Mouse (Mus musculus) lung, postnatal 14 days (tissue): ENCODE measurements around the gene Alk.
A peak's percentile ranks its signal among the peaks of the same experiment; 100 is the strongest.

Experiments used
- DNase-seq: peaks from one replicate; pipeline ENCODE4 v3.0.0; 2021

Gene Alk

GRCm38 (mm10) chr17:72009836-72010235 is 594.6 kb downstream of the Alk start:
- no peak for DNase-seq

- no peak for DNase-seq
Measured at GRCm38 (mm10) chr17:72008389-72008788, 596.0 kb downstream of the Alk start.

- DNase-seq, result peak; percentile 17
Measured at GRCm38 (mm10) chr17:72005365-72005764, 599.1 kb downstream of the Alk start.

- no peak for DNase-seq
Measured at GRCm38 (mm10) chr17:71999527-72000482, 604.6 kb downstream of the Alk start.

GRCm38 (mm10) chr17:71997680-71998079 is 606.7 kb downstream of the Alk start:
- DNase-seq, result no peak

GRCm38 (mm10) chr17:71995539-71995938 is 608.9 kb downstream of the Alk start:
- no peak for DNase-seq

- peak; percentile 31 for DNase-seq
Measured at GRCm38 (mm10) chr17:71994144-71994543, 610.3 kb downstream of the Alk start.

- no peak for DNase-seq
Measured at GRCm38 (mm10) chr17:71993011-71993410, 611.4 kb downstream of the Alk start.

- no peak for DNase-seq
Measured at GRCm38 (mm10) chr17:71991260-71991659, 613.2 kb downstream of the Alk start.

GRCm38 (mm10) chr17:71990176-71990720 is 614.2 kb downstream of the Alk start:
- no peak for DNase-seq

- DNase-seq, result no peak
Measured at GRCm38 (mm10) chr17:71988736-71989569, 615.5 kb downstream of the Alk start.

GRCm38 (mm10) chr17:71986998-71987397 is 617.4 kb downstream of the Alk start:
- no peak for DNase-seq

GRCm38 (mm10) chr17:71986456-71986855 is 618.0 kb downstream of the Alk start:
- DNase-seq, result peak; percentile 13

- DNase-seq, result no peak
Measured at GRCm38 (mm10) chr17:71981177-71981576, 623.2 kb downstream of the Alk start.

GRCm38 (mm10) chr17:71980518-71981145 is 623.8 kb downstream of the Alk start:
- DNase-seq, result no peak

GRCm38 (mm10) chr17:71979137-71979536 is 625.3 kb downstream of the Alk start:
- no peak for DNase-seq

GRCm38 (mm10) chr17:71976661-71977060 is 627.8 kb downstream of the Alk start:
- no peak for DNase-seq

- DNase-seq, result no peak
Measured at GRCm38 (mm10) chr17:71973704-71974103, 630.7 kb downstream of the Alk start.

GRCm38 (mm10) chr17:71967356-71967755 is 637.1 kb downstream of the Alk start:
- no peak for DNase-seq

- no peak for DNase-seq
Measured at GRCm38 (mm10) chr17:71965733-71966606, 638.5 kb downstream of the Alk start.

GRCm38 (mm10) chr17:71964610-71965009 is 639.8 kb downstream of the Alk start:
- no peak for DNase-seq

GRCm38 (mm10) chr17:71962746-71963145 is 641.7 kb downstream of the Alk start:
- DNase-seq, result no peak
